Mouse (Mus musculus): ENCODE results near the gene Trappc6a. TPM values are rescaled to one million over a fixed set of nuclear protein-coding genes. Genes with fewer than 3 reads are reported as not detected.

Gene Trappc6a
- polyA plus RNA-seq, 1 experiment from 2014 or later: 49.3 TPM

DNA sequence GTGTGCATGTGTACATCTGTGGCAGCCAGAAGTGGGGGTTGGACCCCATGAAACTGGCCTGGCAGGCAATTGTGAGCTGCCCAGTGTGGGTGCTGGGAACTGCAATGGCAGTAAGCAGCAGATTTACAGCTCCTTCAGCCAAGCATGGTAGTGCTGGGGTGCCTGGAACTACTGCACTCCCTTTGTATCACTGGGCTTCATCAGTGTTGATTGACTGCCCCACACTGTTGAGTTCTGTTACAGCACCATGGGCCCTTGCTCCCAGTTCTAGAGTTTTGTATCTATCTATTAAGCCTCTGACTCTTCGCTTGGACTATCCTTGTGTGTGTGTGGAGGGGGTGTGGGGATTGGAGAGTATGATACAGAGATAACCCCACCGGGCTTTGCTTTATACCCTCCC is 31.1 kb upstream of the Trappc6a start:
- H3K27ac ChIP-seq (ENCODE audit: low read depth, low read length): no peak overlapping the region
- ATAC-seq (ENCODE audit: insufficient read depth, low FRiP score, low TSS enrichment) (no peak), DNase-seq (ENCODE audit: low spot score) (no peak)
- peaks cover 38% of the 10 kb centered on the region for H3K27me3 ChIP-seq (ENCODE audit: control insufficient read depth, insufficient read depth, low read length)
- H3K9ac ChIP-seq (ENCODE audit: low read length): no peak overlapping the region
- WGBS: 68% methylated on average over 2 of the region's 2 CpGs
- no peaks in the 10 kb centered on the region for H3K36me3 ChIP-seq (ENCODE audit: control insufficient read depth, insufficient read depth, low read length)
- H3K4me1 ChIP-seq (ENCODE audit: control insufficient read depth, insufficient read depth, low read length): peaks cover 6% of the 10 kb centered on the region; the same call in 1 of the 2 replicates
- no peaks in the 10 kb centered on the region for H3K9me3 ChIP-seq (ENCODE audit: control insufficient read depth, low read length)
- H3K4me2 ChIP-seq (ENCODE audit: low read depth): no peak overlapping the region
- no peak overlapping the region for H3K4me3 ChIP-seq (ENCODE audit: low read depth, low read length)

DNA sequence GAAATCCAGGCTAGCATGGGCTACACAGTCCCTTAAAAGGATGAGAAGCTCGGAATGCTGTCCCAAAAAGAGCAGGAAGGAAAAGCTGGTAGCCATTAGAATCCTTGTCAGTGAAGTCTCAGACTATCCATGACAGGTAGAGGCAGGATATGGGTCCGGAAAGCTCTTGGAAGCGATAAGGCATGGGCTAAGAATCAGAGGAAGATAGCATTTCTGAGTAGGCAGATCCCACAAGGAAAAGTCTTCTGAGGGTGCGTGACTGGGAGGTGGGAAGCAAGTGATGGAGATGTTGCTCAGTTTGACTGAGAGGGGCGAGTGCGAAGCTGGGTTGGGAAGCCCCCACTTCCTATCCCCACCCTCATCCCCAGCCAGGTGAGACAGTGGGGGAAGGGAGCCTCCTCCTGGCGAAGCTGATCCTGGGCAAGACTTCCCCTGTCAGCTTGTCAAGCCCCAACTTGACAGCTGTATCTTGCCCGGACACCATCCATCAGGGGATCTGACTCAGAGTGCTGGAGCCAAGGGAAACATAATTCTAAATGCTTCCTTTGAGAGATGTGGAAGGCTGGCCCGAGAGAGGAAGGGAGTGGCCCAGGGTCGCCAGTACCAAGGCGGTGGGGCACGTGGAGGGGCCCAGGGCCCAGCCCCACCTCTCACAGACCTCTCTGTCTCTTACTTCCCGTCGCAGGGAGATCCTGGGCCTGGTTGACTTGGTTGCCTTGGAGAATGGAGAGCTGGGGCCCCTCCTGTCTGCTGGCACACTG is 30.4 kb upstream of the Trappc6a start:
- Histone ChIP-seq H3K9me3 (ENCODE audit: control insufficient read depth, low read length) (no peaks in the 10 kb centered on the region), H3K27ac (ENCODE audit: low read depth, low read length) (no peak overlapping the region), H3K4me3 (ENCODE audit: low read depth, low read length) (no peak overlapping the region), H3K4me2 (ENCODE audit: low read depth) (no peak overlapping the region), H3K9ac (ENCODE audit: low read length) (no peak overlapping the region), H3K4me1 (ENCODE audit: control insufficient read depth, insufficient read depth, low read length) (peaks cover 6% of the 10 kb centered on the region; the same call in 1 of the 2 replicates), H3K27me3 (ENCODE audit: control insufficient read depth, insufficient read depth, low read length) (peaks cover 31% of the 10 kb centered on the region), H3K36me3 (ENCODE audit: control insufficient read depth, insufficient read depth, low read length) (no peaks in the 10 kb centered on the region)
- WGBS: 28% methylated on average over 14 of the region's 14 CpGs
- ATAC-seq (ENCODE audit: insufficient read depth, low FRiP score, low TSS enrichment): no peak
- no peak for DNase-seq (ENCODE audit: low spot score)

DNA sequence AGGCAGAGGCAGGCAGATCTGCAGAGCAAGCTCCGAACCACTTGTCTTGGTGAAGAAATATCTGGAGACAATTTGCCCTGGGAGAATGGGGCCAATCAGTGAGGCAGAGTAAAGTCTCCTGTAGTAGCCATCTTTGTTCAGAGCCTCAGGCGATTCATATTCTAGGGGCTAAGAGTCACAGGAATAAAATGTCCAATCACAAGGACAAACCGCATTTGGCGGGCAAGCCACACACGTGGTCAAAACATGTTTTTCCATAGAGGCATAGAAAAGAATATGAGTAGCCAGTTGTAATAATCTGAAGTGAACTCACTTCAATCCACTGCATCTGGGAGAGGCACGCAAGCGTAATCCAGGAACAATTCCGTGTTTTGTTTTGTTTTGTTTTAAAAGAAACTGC is 24.9 kb upstream of the Trappc6a start:
- ATAC-seq (ENCODE audit: insufficient read depth, low FRiP score, low TSS enrichment): no peak
- Histone ChIP-seq H3K27ac (ENCODE audit: low read depth, low read length) (no peak overlapping the region), H3K27me3 (ENCODE audit: control insufficient read depth, insufficient read depth, low read length) (peaks cover 4% of the 10 kb centered on the region; the same call in 1 of the 2 replicates), H3K9me3 (ENCODE audit: control insufficient read depth, low read length) (no peaks in the 10 kb centered on the region), H3K4me3 (ENCODE audit: low read depth, low read length) (no peak overlapping the region), H3K9ac (ENCODE audit: low read length) (no peak overlapping the region), H3K36me3 (ENCODE audit: control insufficient read depth, insufficient read depth, low read length) (no peaks in the 10 kb centered on the region), H3K4me1 (ENCODE audit: control insufficient read depth, insufficient read depth, low read length) (no peaks in the 10 kb centered on the region), H3K4me2 (ENCODE audit: low read depth) (no peak overlapping the region)
- DNase-seq (ENCODE audit: low spot score): no peak
- 86% methylated on average over 8 of the region's 8 CpGs for WGBS

DNA sequence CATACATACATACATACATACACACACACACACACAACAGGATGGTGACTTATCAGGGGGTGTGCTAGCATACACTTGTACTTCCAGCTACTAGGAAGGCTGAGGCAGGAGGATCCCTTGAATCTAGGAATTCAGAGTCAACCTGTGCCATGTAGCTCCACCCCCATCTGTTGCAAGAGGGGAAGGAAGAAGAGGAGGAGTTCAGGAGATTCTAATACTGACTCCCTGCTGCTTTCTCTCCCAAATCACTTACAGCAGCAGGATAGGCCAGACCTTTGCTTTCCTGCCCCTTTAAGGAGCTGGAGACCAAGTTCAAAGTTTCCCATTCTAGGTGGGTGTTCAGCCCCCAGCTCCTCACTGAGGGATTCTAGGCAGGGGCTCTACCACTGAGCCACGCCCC is 22.7 kb upstream of the Trappc6a start:
- H3K27ac ChIP-seq (ENCODE audit: low read depth, low read length): no peak overlapping the region
- ATAC-seq (ENCODE audit: insufficient read depth, low FRiP score, low TSS enrichment) (no peak), DNase-seq (ENCODE audit: low spot score) (no peak)
- H3K9me3 ChIP-seq (ENCODE audit: control insufficient read depth, low read length): no peaks in the 10 kb centered on the region
- WGBS: 91% methylated on average over 1 of the region's 1 CpGs
- H3K4me2 ChIP-seq (ENCODE audit: low read depth): no peak overlapping the region
- H3K4me1 ChIP-seq (ENCODE audit: control insufficient read depth, insufficient read depth, low read length): no peaks in the 10 kb centered on the region
- no peak overlapping the region for H3K9ac ChIP-seq (ENCODE audit: low read length)
- no peaks in the 10 kb centered on the region for H3K36me3 ChIP-seq (ENCODE audit: control insufficient read depth, insufficient read depth, low read length)
- H3K4me3 ChIP-seq (ENCODE audit: low read depth, low read length): no peak overlapping the region
- peaks cover 26% of the 10 kb centered on the region for H3K27me3 ChIP-seq (ENCODE audit: control insufficient read depth, insufficient read depth, low read length)

DNA sequence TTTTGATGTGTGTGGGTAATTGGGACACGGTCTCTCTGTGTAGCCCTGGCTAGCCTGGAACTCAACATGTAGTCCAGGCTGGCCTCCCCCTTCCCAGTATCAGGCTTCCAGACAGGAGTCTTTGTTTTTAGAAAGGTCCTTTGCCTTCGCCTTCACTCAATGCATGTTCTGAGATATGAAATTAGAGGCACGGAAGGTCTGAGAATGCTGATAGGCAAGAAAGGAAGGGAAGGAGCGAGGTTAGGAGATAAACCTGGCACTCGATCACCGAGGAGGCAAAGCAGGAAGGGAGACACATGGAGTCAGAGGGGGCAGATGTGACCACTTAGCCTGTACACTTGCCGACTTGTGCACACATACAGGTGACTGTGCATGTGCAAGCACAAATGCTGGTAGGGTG is 21.6 kb upstream of the Trappc6a start:
- no peak overlapping the region for H3K4me2 ChIP-seq (ENCODE audit: low read depth)
- no peaks in the 10 kb centered on the region for H3K4me1 ChIP-seq (ENCODE audit: control insufficient read depth, insufficient read depth, low read length)
- H3K9ac ChIP-seq (ENCODE audit: low read length): no peak overlapping the region
- H3K9me3 ChIP-seq (ENCODE audit: control insufficient read depth, low read length): no peaks in the 10 kb centered on the region
- no peak overlapping the region for H3K27ac ChIP-seq (ENCODE audit: low read depth, low read length)
- DNase-seq (ENCODE audit: low spot score) (no peak), ATAC-seq (ENCODE audit: insufficient read depth, low FRiP score, low TSS enrichment) (no peak)
- H3K36me3 ChIP-seq (ENCODE audit: control insufficient read depth, insufficient read depth, low read length): no peaks in the 10 kb centered on the region
- H3K27me3 ChIP-seq (ENCODE audit: control insufficient read depth, insufficient read depth, low read length): peaks cover 36% of the 10 kb centered on the region
- H3K4me3 ChIP-seq (ENCODE audit: low read depth, low read length): no peak overlapping the region
- 90% methylated on average over 7 of the region's 7 CpGs for WGBS

DNA sequence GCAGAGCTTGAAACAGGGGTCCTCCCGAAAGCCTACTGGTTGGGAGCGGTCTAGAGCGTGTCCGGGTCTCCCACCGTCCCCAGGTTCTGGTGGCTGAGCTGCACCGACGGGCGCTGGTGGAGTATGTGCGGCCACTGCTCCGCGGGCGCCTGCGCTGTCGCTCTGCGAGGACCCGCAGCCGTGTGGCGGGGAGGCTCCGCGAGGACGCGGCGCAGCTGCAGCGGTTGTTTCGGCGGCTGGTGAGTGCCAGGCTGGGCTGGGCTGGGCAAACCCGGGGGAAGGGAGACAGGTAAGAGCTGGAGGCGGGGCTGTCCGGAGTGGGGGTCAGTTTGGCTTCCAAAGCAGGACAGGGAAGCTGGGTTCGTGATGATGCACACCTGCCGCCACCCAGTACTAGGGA is 18.7 kb upstream of the Trappc6a start:
- DNase-seq (ENCODE audit: low spot score) (peak; percentile 28), ATAC-seq (ENCODE audit: insufficient read depth, low FRiP score, low TSS enrichment) (no peak)
- no peaks in the 10 kb centered on the region for H3K9me3 ChIP-seq (ENCODE audit: control insufficient read depth, low read length)
- peaks cover 44% of the 10 kb centered on the region for H3K27me3 ChIP-seq (ENCODE audit: control insufficient read depth, insufficient read depth, low read length)
- H3K4me3 ChIP-seq (ENCODE audit: low read depth, low read length): peak overlapping the region; percentile 16
- H3K27ac ChIP-seq (ENCODE audit: low read depth, low read length): no peak overlapping the region
- H3K4me1 ChIP-seq (ENCODE audit: control insufficient read depth, insufficient read depth, low read length): 0 out of 2 replicates have a peak, but pooled peaks cover 3% of the 10 kb centered on the region
- under 1% methylated on average over 31 of the region's 31 CpGs for WGBS
- H3K4me2 ChIP-seq (ENCODE audit: low read depth): peak overlapping the region; percentile 20; the same call in 1 of the 2 replicates
- no peaks in the 10 kb centered on the region for H3K36me3 ChIP-seq (ENCODE audit: control insufficient read depth, insufficient read depth, low read length)
- H3K9ac ChIP-seq (ENCODE audit: low read length): peak overlapping the region; percentile 10; the same call in 1 of the 2 replicates

DNA sequence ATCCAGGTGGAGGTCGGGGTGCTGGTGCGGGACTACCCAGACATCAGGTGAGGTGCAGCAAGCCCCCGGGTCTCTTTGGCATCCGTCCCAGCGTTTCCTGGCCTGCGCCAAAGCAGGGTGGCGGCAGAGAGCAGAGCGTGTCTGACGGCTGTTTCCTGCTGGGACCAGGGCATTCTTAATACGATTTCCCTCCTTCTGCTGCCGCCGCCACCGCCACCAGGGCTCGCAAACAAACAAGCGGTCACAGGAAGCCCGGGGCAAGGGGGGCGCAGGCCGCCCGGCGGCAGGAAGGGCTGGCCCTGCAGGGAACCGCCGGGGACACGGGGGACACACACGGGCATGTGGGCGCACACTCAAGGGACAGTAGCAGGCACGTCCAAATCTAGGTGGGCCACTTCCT is 16.5 kb upstream of the Trappc6a start:
- 3% methylated on average over 26 of the region's 26 CpGs for whole genome bisulfite sequencing
- H3K27me3 ChIP-seq (ENCODE audit: control insufficient read depth, insufficient read depth, low read length): peaks cover 44% of the 10 kb centered on the region
- H3K4me2 ChIP-seq (ENCODE audit: low read depth): 0 out of 2 replicates have a peak overlapping the region, but pooled peaks have one; percentile 8
- ATAC-seq (ENCODE audit: insufficient read depth, low FRiP score, low TSS enrichment) (no peak), DNase-seq (ENCODE audit: low spot score) (no peak)
- 0 out of 2 replicates have a peak, but pooled peaks cover 3% of the 10 kb centered on the region for H3K4me1 ChIP-seq (ENCODE audit: control insufficient read depth, insufficient read depth, low read length)
- H3K4me3 ChIP-seq (ENCODE audit: low read depth, low read length): 0 out of 2 replicates have a peak overlapping the region, but pooled peaks have one; percentile 5
- H3K9ac ChIP-seq (ENCODE audit: low read length): no peak overlapping the region
- H3K27ac ChIP-seq (ENCODE audit: low read depth, low read length): no peak overlapping the region
- H3K36me3 ChIP-seq (ENCODE audit: control insufficient read depth, insufficient read depth, low read length): no peaks in the 10 kb centered on the region
- no peaks in the 10 kb centered on the region for H3K9me3 ChIP-seq (ENCODE audit: control insufficient read depth, low read length)

DNA sequence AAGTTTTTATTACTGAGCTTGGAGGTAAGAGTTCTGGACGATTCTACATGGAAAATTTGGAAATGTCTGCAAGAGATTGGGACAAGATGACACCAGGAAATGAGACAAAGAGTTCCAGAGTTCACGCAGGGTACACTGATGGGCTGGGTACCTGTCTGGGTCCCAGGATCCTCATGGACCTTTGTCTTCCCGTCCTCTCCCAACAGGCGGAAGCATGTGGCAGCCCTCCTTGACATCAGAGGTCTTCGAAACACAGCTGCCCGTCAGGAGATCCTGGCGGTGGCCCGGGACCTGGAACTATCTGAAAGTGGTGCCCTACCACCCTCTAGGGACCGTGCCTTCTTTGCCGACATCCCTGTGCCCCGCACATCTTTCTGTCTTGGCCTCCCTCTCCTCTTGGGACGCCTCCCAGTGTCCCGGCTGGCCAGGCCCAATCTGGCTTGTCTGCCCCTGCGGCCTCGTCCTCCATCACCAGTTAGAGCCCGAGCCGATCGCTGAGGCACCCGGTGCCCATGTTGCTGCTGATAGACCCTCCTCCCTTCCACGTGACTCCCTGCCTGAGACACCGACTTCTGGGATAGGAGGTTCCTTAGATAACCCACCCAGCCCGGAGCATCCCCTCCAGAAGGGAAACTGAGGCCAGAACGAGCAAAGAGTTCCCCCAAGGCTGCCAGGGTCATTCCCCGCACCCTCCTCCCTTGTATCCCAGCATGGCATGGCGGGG is 13.3 kb upstream of the Trappc6a start:
- no peaks in the 10 kb centered on the region for H3K36me3 ChIP-seq (ENCODE audit: control insufficient read depth, insufficient read depth, low read length)
- no peak overlapping the region for H3K9ac ChIP-seq (ENCODE audit: low read length)
- H3K9me3 ChIP-seq (ENCODE audit: control insufficient read depth, low read length): no peaks in the 10 kb centered on the region
- no peak overlapping the region for H3K4me2 ChIP-seq (ENCODE audit: low read depth)
- H3K4me3 ChIP-seq (ENCODE audit: low read depth, low read length): no peak overlapping the region
- 0 out of 2 replicates have a peak, but pooled peaks cover 3% of the 10 kb centered on the region for H3K4me1 ChIP-seq (ENCODE audit: control insufficient read depth, insufficient read depth, low read length)
- no peak overlapping the region for H3K27ac ChIP-seq (ENCODE audit: low read depth, low read length)
- WGBS: 85% methylated on average over 25 of the region's 25 CpGs
- ATAC-seq (ENCODE audit: insufficient read depth, low FRiP score, low TSS enrichment) (no peak), DNase-seq (ENCODE audit: low spot score) (no peak)
- H3K27me3 ChIP-seq (ENCODE audit: control insufficient read depth, insufficient read depth, low read length): peaks cover 24% of the 10 kb centered on the region
